Mouse (Mus musculus): ENCODE measurements around the gene Gm1123. TPM values are rescaled to one million over a fixed set of nuclear protein-coding genes. Genes with fewer than 3 reads are reported as not detected.

Gene Gm1123
- not detected for total RNA-seq (2021)
- long read RNA-seq, experiment 1 = 0 reads
- long read RNA-seq, experiment 2 = 0 reads

- no peak for DNase-seq (ENCODE audit: low spot score in 2 of 2)
Observed at GRCm38 (mm10) chr9:99035575-99035974, at the start of gene Gm1123. Gene Gm1123, minus strand, starts transcription at chr9:99035715.

- DNase-seq (ENCODE audit: low spot score in 2 of 2) = no peak
Observed at GRCm38 (mm10) chr9:99081718-99082117, 46.2 kb upstream of the Gm1123 start.

- DNase-seq (ENCODE audit: low spot score in 2 of 2) = no peak
Observed at GRCm38 (mm10) chr9:99081308-99081707, 45.8 kb upstream of the Gm1123 start.

GRCm38 (mm10) chr9:99080657-99081056 lies 45.1 kb upstream of the Gm1123 start:
- no peak for DNase-seq (ENCODE audit: low spot score in 2 of 2)

GRCm38 (mm10) chr9:99074462-99074861 lies 38.9 kb upstream of the Gm1123 start:
- DNase-seq (ENCODE audit: low spot score in 2 of 2) = no peak

- DNase-seq (ENCODE audit: low spot score in 2 of 2) = no peak
Observed at GRCm38 (mm10) chr9:99072538-99072937, 37.0 kb upstream of the Gm1123 start.

GRCm38 (mm10) chr9:99065311-99065710 lies 29.8 kb upstream of the Gm1123 start:
- no peak for DNase-seq (ENCODE audit: low spot score in 2 of 2)

- DNase-seq (ENCODE audit: low spot score in 2 of 2) = no peak
Observed at GRCm38 (mm10) chr9:99064216-99064615, 28.7 kb upstream of the Gm1123 start.

- peak; percentile 60 to 73 for DNase-seq (ENCODE audit: low spot score in 2 of 2)
Observed at GRCm38 (mm10) chr9:99062544-99062943, 27.0 kb upstream of the Gm1123 start.

- DNase-seq (ENCODE audit: low spot score in 2 of 2) = no peak
Observed at GRCm38 (mm10) chr9:99057751-99058150, 22.2 kb upstream of the Gm1123 start.

- DNase-seq (ENCODE audit: low spot score in 2 of 2) = no peak
Observed at GRCm38 (mm10) chr9:99049760-99050159, 14.2 kb upstream of the Gm1123 start.

- no peak for DNase-seq (ENCODE audit: low spot score in 2 of 2)
Observed at GRCm38 (mm10) chr9:99048724-99049250, 13.3 kb upstream of the Gm1123 start.

GRCm38 (mm10) chr9:99044761-99045160 lies 9.2 kb upstream of the Gm1123 start:
- no peak for DNase-seq (ENCODE audit: low spot score in 2 of 2)

GRCm38 (mm10) chr9:99042641-99043040 lies 7.1 kb upstream of the Gm1123 start:
- DNase-seq (ENCODE audit: low spot score in 2 of 2) = no peak

- DNase-seq (ENCODE audit: low spot score in 2 of 2) = no peak
Observed at GRCm38 (mm10) chr9:99041994-99042393, 6.5 kb upstream of the Gm1123 start.

GRCm38 (mm10) chr9:99034111-99034510 lies 1.4 kb downstream of the Gm1123 start:
- no peak for DNase-seq (ENCODE audit: low spot score in 2 of 2)

GRCm38 (mm10) chr9:99032031-99032430 lies 3.5 kb downstream of the Gm1123 start:
- no peak for DNase-seq (ENCODE audit: low spot score in 2 of 2)

- DNase-seq (ENCODE audit: low spot score in 2 of 2) = no peak
Observed at GRCm38 (mm10) chr9:99021751-99022150, 13.8 kb downstream of the Gm1123 start.

GRCm38 (mm10) chr9:99021166-99021565 lies 14.3 kb downstream of the Gm1123 start:
- no peak for DNase-seq (ENCODE audit: low spot score in 2 of 2)

GRCm38 (mm10) chr9:99017679-99018078 lies 17.8 kb downstream of the Gm1123 start:
- DNase-seq (ENCODE audit: low spot score in 2 of 2) = no peak

- DNase-seq (ENCODE audit: low spot score in 2 of 2) = no peak
Observed at GRCm38 (mm10) chr9:99016759-99017158, 18.8 kb downstream of the Gm1123 start.

- no peak for DNase-seq (ENCODE audit: low spot score in 2 of 2)
Observed at GRCm38 (mm10) chr9:99016301-99016700, 19.2 kb downstream of the Gm1123 start.

GRCm38 (mm10) chr9:99009898-99010199 lies 25.7 kb downstream of the Gm1123 start:
- no peak for DNase-seq (ENCODE audit: low spot score in 2 of 2)

Measured in gastrocnemius, postnatal 4 days (tissue).